Mouse (Mus musculus): ENCODE measurements at regions not wholly inside any gene's neighbourhood (a gene's known extent, or its start where the extent isn't known, plus 50 kb on each side); places are given as distances from the start of the nearest gene placed in this dataset.

DNA sequence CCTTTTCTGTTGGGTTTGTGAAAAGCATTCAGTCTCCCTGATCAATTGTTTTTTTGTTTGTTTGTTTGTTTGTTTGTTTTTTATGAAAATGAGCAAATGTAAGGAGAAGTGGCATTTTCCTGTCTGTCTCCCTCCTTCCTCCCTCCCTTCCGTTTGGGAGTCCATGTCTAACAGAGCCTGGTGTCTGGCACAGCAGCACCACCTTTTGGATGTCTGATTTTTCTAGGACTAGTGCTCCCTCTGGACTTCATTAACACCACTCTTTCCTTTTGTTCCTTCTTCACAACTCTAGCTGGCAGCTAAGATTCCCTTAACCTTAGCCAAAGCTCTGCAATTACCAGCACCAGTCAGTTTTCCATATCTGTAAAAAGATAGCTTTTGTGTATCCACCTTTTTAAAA is 175.6 kb upstream of the Rap2b start:
- TF ChIP-seq USF1 (IDR thresholded peaks at IDR 0.05; ENCODE audit: low read depth, low read length) (no peak), MAFK (IDR thresholded peaks at IDR 0.05; ENCODE audit: borderline replicate concordance, low read depth, low read length) (no peak)

All from MEL (cell line).